25 mouse cellular contexts compared by ENCODE assay signal in genomic region chr11:28477088-28477487, GRCm38 (mm10).
"Had no signal": no experiment of that assay in that cellular context is flagged by ENCODE, and none has a peak within 500 bp of the region (broad histone marks: within the 10 kb centered on the region; RNA-seq: fewer than 3 reads in every experiment).

No protein-coding gene starts in this region.

- H3K9ac ChIP-seq: heart, embryonic 13.5 days; heart, embryonic 15.5 days; hindbrain, embryonic 13.5 days; hindbrain, embryonic 15.5 days; kidney, embryonic 15.5 days; limb, embryonic 13.5 days; limb, embryonic 15.5 days; liver, embryonic 12.5 days had no signal

- H3K4me3 ChIP-seq: heart, adult 2 months; heart, embryonic 13.5 days; heart, embryonic 15.5 days; hindbrain, embryonic 13.5 days; hindbrain, embryonic 15.5 days; kidney, embryonic 15.5 days; limb, embryonic 13.5 days; limb, embryonic 15.5 days; liver, embryonic 12.5 days had no signal

- ATAC-seq: hindbrain, postnatal 0 days; intestine, embryonic 16.5 days; liver, embryonic 12.5 days had no signal

- H3K27ac ChIP-seq: heart, adult 2 months; heart, embryonic 13.5 days; heart, embryonic 15.5 days; hindbrain, embryonic 13.5 days; hindbrain, embryonic 15.5 days; hindbrain, postnatal 0 days; kidney, embryonic 15.5 days; kidney, postnatal 0 days; limb, embryonic 13.5 days; limb, embryonic 15.5 days; liver, embryonic 12.5 days had no signal

- H3K27me3 ChIP-seq: heart, embryonic 13.5 days; heart, embryonic 15.5 days; hindbrain, embryonic 13.5 days; hindbrain, embryonic 15.5 days; kidney, embryonic 15.5 days; limb, embryonic 13.5 days; limb, embryonic 15.5 days; liver, embryonic 12.5 days had no signal

- H3K4me2 ChIP-seq: heart, embryonic 11.5 days; heart, embryonic 13.5 days; heart, embryonic 15.5 days; hindbrain, embryonic 13.5 days; hindbrain, embryonic 15.5 days; kidney, embryonic 15.5 days; limb, embryonic 13.5 days; limb, embryonic 15.5 days; liver, embryonic 12.5 days had no signal

- H3K9me3 ChIP-seq: heart, embryonic 13.5 days; heart, embryonic 15.5 days; hindbrain, embryonic 13.5 days; hindbrain, embryonic 15.5 days; kidney, embryonic 15.5 days; limb, embryonic 13.5 days; limb, embryonic 15.5 days; liver, embryonic 12.5 days had no signal

- DNase-seq: gastrocnemius, postnatal 14 days; gastrocnemius, postnatal 36 days; heart, adult 11 months; heart, adult 2 months; heart, postnatal 14 days; heart, postnatal 36 days; kidney, adult 11 months; kidney, adult 2 months; kidney, adult 9 months; kidney, postnatal 14 days; kidney, postnatal 36 days; layer of hippocampus, adult 9-11 months; layer of hippocampus, postnatal 36 days had no signal

- H3K4me1 ChIP-seq: heart, embryonic 13.5 days; heart, embryonic 15.5 days; hindbrain, embryonic 13.5 days; hindbrain, embryonic 15.5 days; kidney, embryonic 15.5 days; limb, embryonic 13.5 days; limb, embryonic 15.5 days; liver, embryonic 12.5 days had no signal

- H3K36me3 ChIP-seq: heart, embryonic 13.5 days; heart, embryonic 15.5 days; hindbrain, embryonic 13.5 days; hindbrain, embryonic 15.5 days; kidney, embryonic 15.5 days; limb, embryonic 13.5 days; limb, embryonic 15.5 days; liver, embryonic 12.5 days had no signal
